Mouse (Mus musculus) adrenal gland, adult 2 months (tissue): ENCODE measurements around the gene Pcx. TPM values are rescaled to one million over a fixed set of nuclear protein-coding genes. Genes with fewer than 3 reads are reported as not detected.

Experiments used
- DNase-seq: peaks from one replicate; pipeline ENCODE4 v3.0.0; 2021
- polyA plus RNA-seq: library from polyadenylated mRNA; depleted of rRNA; stranded (reverse); fragments of >200 nt; gene quantifications from 2 replicates; pipeline ENCODE4 v1.2.3, GENCODE M21; 2012
- total RNA-seq, 2 experiments: library from RNA; stranded (reverse); gene quantifications; 2 replicates each; pipeline ENCODE4 v1.2.3; 2021

The Pcx gene
- total and polyA plus RNA-seq, 3 experiments: 524 to 579 (median 536) TPM

GRCm38 (mm10) chr19:4496535-4497262 is 13.6 kb upstream of the Pcx start:
- peak; percentile 44 for DNase-seq

DNA sequence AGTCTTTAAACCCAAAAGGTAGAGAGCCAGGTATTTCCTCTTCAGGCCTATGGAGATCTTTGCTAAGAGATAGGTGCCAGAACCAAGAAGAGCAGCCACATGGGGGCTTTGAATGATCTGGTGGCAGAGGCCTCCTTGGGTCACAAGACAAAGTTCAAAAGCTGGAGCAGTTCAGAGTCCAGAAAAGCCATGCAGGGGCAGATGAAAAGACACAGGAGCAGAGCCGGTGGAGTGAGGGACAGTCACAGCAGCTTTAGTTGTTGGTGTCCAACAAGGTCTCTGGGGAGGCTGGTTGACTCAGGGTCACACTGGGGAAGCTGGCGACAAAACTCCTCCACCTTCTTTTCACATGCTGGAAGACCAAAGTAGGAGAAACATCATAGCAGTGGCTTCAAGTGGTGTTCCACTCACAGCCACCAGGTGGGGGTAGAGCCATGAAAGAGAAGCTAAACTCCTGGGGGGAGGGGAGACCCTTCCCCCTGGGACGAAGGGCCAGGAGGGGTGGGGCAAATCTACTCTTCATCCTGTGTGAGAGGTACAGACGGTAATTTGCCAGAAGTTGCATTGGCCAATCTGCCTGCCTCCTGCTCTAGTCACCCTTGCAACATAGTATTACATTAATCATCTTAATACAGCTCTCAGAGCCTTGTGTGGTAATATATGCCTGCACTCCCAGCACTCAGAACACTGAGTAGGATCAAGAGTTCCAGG is 12.9 kb upstream of the Pcx start:
- DNase-seq: peak; percentile 90

DNA sequence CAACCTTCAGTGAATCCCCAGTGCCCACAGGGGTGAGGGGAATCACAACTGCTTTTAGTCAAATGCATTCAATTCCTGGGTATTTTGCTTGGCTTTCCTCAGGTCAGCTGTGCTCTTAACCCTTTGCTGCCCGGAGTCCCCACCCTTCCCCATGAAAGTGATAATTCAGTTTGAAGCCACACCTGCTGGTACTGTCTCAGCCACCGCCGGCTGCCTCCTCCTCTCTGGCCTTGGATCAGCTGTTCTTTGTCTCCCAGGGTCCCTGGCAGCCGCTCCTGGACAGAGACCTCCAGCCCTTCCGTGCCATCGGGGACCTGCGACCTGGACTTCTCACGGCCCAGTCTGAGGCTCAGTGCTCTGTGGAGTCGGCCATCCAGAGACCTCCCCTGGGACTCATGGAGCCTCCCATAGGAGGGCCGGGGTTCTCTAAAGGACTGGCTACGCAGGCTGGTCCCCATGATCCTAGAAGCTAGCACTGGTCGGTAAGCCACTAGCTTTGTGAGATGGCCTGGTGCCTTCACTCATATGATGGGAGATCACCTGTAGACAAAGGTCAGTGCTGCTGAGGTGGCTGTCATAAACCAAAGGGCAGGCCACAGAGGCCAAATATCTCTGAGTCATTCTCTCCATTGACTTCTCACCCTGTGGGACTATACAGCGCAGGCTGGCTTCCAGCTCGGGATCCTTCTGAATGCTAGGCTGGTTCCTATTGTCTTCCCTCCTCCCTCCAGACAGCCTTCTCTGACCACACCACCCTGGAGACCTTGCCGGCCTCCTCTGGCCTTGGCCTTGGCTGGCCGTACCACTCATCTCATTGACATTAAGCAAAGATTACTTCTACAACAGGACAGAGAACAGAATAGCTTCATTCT is 12.0 kb upstream of the Pcx start, which contains the start of gene 2010003K11Rik:
2010003K11Rik (minus strand) TSS at position 522 of the 872 bp plus-strand sequence.
- peak; percentile 93 for DNase-seq

- no peak for DNase-seq
Measured at GRCm38 (mm10) chr19:4502701-4503100, 7.6 kb upstream of the Pcx start.

DNA sequence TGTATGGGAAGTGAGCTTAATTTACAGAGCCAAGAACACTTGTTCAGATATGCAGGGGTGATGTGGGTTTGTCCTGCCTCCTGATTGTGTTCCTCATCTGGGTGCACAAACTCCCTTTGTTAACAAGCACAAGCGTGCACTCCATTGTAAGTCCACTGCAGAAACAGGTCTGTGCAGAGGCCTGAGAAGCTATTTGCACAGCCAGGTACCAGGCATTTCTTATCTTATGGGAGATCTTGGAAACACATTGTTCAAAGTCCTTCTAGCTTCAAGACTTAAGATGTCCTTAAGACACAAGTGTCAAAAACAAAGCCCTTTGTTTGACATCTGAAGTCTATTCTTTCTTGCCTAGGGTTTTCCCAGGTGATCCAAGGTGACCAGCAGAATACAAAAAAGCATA is 5.4 kb upstream of the Pcx start:
- DNase-seq: no peak

GRCm38 (mm10) chr19:4507746-4508145 is 2.5 kb upstream of the Pcx start:
- DNase-seq: no peak

- DNase-seq: peak; percentile 62
Measured at GRCm38 (mm10) chr19:4511116-4511841, 1.0 kb downstream of the Pcx start.

DNA sequence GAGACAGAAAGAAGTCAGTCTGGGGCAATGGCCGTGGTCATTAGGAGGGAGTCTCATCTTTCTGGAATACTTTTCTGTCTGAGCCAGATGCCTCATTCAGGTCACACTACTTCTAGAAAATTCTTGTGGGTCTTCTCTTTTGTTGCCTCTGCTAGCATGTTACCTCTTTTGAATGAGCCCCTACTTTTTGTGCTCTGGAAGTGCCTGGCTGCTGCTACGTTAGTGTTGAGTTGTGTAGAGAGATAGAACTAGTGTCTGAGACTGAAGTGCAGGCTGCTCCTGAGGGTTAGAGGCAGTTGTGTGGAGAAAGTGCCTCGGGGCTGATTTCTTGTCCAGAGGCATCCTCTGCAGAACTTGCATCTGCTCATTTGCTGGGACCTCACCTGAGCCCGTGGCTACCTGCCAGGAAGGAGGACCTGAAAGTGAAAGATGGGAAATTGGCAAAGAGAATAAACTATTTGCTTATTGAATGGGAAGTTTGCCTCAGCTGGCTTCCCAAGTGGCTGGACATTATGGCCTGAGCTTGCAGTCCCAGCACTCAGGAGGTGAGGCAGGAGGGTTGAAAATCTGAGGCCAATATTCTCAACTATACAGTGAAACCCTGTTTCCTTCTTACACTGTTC is 3.1 kb downstream of the Pcx start:
- no peak for DNase-seq

- DNase-seq: no peak
Measured at GRCm38 (mm10) chr19:4515746-4516145, 5.5 kb downstream of the Pcx start.

DNA sequence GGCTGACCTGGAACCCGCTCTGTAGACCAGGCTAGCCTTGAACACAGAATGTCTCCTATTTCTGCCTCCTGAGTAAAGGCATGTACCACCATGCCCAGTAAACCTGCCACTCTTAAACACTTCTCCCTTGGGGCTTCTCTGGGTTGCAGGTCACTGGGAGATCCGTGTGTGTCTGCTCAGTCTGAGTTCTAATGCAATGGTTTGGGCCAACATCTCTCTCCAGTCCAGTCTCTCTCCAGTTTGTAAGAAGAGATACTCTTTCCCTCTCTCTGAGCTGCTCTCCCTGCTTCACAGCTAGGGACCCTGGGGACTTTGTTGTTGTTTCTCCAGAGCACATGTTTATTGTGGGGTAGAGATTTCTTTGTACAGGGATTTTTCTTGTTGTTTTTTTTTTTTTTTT is 6.0 kb downstream of the Pcx start:
- no peak for DNase-seq

DNA sequence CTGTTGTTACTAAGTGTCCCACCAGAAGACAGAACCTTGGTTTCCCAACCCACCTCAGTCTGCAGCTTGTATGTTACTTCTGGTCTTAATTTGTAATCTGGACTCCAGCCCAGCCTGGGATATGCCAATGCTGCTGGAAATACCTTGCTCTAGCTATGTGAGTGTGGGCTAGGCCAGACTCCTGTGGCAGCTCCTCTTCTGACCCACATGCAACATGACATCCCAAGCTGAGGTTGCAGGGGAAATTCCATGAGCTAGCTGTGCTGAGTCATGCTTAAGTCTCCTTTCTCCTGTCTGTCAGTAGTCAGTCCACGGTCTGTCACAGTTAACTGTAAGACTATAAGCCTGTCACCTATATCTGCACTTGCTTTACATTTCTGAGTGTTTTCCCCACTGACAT is 7.2 kb downstream of the Pcx start:
- peak; percentile 82 for DNase-seq

DNA sequence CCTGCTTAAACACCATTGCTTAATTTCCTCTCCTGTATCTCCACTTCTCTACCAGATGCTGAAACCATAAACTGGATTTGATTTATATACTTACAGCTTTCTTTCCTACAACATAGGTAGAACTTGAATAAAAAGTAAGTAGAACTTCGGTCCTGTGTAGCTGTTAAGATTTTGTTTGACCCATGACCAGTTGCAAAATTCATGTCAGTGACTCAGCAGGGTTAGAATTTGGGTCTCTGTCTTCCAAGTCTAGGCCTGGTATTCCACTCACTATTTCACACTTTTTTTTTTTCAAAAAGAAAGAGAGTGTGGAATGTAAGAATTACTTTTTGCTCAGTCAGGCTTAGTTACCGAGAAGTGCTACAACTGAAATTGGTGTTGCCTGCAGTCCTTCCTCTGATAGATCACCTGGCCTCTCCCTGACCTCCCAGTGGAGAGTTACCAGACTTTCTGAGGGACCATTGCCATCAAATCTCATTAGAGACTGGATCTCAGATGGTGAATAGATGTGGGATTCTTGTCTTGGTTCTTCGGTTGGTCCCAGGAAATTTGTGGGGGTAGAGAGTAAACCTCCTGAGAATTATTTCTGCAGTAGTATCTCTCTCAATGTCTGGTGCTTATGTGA is 11.3 kb downstream of the Pcx start:
- no peak for DNase-seq

GRCm38 (mm10) chr19:4534646-4535045 is 24.4 kb downstream of the Pcx start:
- peak; percentile 15 for DNase-seq

DNA sequence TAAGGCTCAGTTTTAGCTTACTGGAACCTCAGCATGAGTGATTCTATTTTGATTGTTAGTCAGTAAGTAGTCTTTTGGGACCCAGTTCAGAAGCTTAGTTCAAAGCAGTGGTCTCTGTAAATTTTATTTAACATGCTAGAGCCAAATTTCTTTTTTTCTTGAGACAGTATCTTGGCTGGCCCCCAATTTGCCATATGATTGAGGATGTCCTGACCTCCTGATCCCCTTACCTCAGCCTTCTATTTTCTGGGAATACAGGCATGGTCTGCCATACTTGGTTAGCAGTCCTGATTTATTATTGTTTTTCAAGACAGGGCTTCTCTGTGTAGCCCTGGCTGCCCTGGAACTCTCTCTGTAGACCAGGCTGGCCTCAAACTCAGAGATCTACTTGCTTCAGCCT is 25.6 kb downstream of the Pcx start:
- DNase-seq: peak; percentile 20

DNA sequence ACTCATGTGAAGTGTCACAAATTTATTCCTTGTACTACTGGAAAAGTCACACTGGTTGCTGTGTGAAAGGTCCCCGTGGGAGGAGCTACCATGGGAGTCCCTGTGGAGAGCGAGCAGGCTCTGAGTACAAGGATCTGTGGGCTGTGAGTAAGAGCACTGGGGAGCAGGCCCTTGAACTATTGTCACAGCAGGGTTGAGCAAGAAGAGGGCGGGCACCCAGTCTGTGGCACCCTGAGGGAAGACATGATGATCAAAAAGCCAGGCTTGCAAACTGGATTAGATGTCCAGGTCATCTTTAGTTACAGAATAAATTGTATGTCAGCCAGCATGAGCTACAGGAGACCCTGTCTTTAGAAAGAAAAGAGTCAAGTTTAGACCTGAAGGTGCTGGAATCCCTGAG is 26.3 kb downstream of the Pcx start:
- DNase-seq: peak; percentile 92

GRCm38 (mm10) chr19:4540263-4540662 is 30.0 kb downstream of the Pcx start:
- DNase-seq: peak; percentile 2

DNA sequence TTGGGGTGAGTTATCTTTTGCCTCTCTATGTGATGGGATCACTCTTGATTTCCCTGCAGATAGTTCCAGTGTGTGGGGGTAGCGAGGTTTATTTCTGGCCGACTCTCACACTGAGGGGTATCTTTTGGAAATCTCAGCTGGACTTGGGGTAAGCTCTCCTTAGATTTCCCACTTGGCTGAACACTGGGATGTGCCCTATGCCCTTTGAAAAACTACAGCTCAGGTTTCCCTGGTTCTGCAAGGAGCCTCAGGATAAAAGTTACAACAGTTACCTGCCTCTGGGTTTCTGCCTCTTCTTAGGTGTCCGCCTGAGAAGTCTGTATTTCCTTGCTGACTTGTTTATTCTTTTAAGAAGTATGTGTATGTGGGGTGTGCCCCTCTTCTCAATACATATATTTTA is 30.7 kb downstream of the Pcx start:
- DNase-seq: peak; percentile 1

DNA sequence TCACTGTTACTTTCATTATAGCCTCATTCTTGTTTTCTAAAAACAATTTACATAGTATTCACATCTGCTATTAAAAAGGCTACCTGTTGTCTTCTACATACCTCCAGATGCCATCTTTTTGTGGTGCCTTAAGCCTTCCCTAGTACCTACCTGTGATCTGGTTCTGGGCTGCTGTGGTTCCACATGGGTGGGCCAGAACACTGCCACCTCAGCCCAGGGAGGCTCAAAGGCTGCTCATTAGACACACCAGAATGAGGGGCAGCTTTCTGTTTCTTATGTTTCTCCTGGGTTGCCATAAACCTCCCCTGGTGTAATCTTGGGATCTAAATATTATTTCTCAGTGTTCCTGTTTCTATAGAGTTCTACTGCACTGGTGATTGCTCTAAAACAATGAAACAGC is 31.8 kb downstream of the Pcx start:
- DNase-seq: no peak

GRCm38 (mm10) chr19:4545091-4545490 is 34.8 kb downstream of the Pcx start:
- DNase-seq: peak; percentile 1

- peak; percentile 8 for DNase-seq
Measured at GRCm38 (mm10) chr19:4545841-4546240, 35.6 kb downstream of the Pcx start.

- no peak for DNase-seq
Measured at GRCm38 (mm10) chr19:4547801-4548200, 37.5 kb downstream of the Pcx start.
